Mouse (Mus musculus): ENCODE results near the gene Rab3gap2. TPM values are rescaled to one million over a fixed set of nuclear protein-coding genes. Genes with fewer than 3 reads are reported as not detected.

The Rab3gap2 gene
- total RNA-seq, 4 experiments from 2014 or later = 19.6 to 23.0 (median 20.8) TPM

- DNase-seq (ENCODE audit: low spot score) = no peak
Observed at GRCm38 (mm10) chr1:185226889-185227288, 23.0 kb downstream of the Rab3gap2 start.

- no peak for DNase-seq (ENCODE audit: low spot score)
Observed at GRCm38 (mm10) chr1:185227766-185228165, 23.8 kb downstream of the Rab3gap2 start.

GRCm38 (mm10) chr1:185229406-185230201, 25.7 kb downstream of the Rab3gap2 start:
- peak; percentile 40 for DNase-seq (ENCODE audit: low spot score)

- no peak for DNase-seq (ENCODE audit: low spot score)
Observed at GRCm38 (mm10) chr1:185235837-185236236, 31.9 kb downstream of the Rab3gap2 start.

GRCm38 (mm10) chr1:185236530-185236929, 32.6 kb downstream of the Rab3gap2 start:
- DNase-seq (ENCODE audit: low spot score) = no peak

- no peak for DNase-seq (ENCODE audit: low spot score)
Observed at GRCm38 (mm10) chr1:185243013-185243412, 39.1 kb downstream of the Rab3gap2 start.

- DNase-seq (ENCODE audit: low spot score) = no peak
Observed at GRCm38 (mm10) chr1:185245456-185245855, 41.5 kb downstream of the Rab3gap2 start.

GRCm38 (mm10) chr1:185247429-185248085, 43.6 kb downstream of the Rab3gap2 start:
- no peak for DNase-seq (ENCODE audit: low spot score)

- no peak for DNase-seq (ENCODE audit: low spot score)
Observed at GRCm38 (mm10) chr1:185248728-185249127, 44.8 kb downstream of the Rab3gap2 start.

GRCm38 (mm10) chr1:185252351-185252750, 48.4 kb downstream of the Rab3gap2 start:
- no peak for DNase-seq (ENCODE audit: low spot score)

- no peak for DNase-seq (ENCODE audit: low spot score)
Observed at GRCm38 (mm10) chr1:185253140-185253892, 49.4 kb downstream of the Rab3gap2 start.

- no peak for DNase-seq (ENCODE audit: low spot score)
Observed at GRCm38 (mm10) chr1:185255336-185255735, 51.4 kb downstream of the Rab3gap2 start.

GRCm38 (mm10) chr1:185256753-185257152, 52.8 kb downstream of the Rab3gap2 start:
- DNase-seq (ENCODE audit: low spot score) = no peak

- DNase-seq (ENCODE audit: low spot score) = no peak
Observed at GRCm38 (mm10) chr1:185262565-185262964, 58.6 kb downstream of the Rab3gap2 start.

GRCm38 (mm10) chr1:185268675-185269074, 64.8 kb downstream of the Rab3gap2 start:
- no peak for DNase-seq (ENCODE audit: low spot score)

GRCm38 (mm10) chr1:185270403-185271097, 66.6 kb downstream of the Rab3gap2 start:
- no peak for DNase-seq (ENCODE audit: low spot score)

- DNase-seq (ENCODE audit: low spot score) = no peak
Observed at GRCm38 (mm10) chr1:185271373-185271772, 67.5 kb downstream of the Rab3gap2 start.

GRCm38 (mm10) chr1:185274819-185275545, 71.1 kb downstream of the Rab3gap2 start:
- DNase-seq (ENCODE audit: low spot score) = no peak

GRCm38 (mm10) chr1:185275976-185276375, 72.1 kb downstream of the Rab3gap2 start:
- DNase-seq (ENCODE audit: low spot score) = no peak

- peak; percentile 27 for DNase-seq (ENCODE audit: low spot score)
Observed at GRCm38 (mm10) chr1:185277022-185277421, 73.1 kb downstream of the Rab3gap2 start.

GRCm38 (mm10) chr1:185279288-185279687, 75.4 kb downstream of the Rab3gap2 start:
- DNase-seq (ENCODE audit: low spot score) = no peak
